Mouse (Mus musculus) kidney, postnatal 0 days (tissue): ENCODE data around the gene Pik3c2a. TPM values are rescaled to one million over a fixed set of nuclear protein-coding genes. Genes with fewer than 3 reads are reported as not detected.
A peak's percentile ranks its signal among the peaks of the same experiment; 100 is the strongest.
"Not testable (repeated sequence)": the region's sequence is repeated elsewhere in the genome, so short reads cannot be mapped to it uniquely, and the experiment has no call there.

ENCODE experiments used
- ATAC-seq: fragments of 200-750 bp; cut with Nextera tagmentation; replicated peaks from 2 replicates; pipeline ENCODE4 v1.8.0; 2017; ENCODE audit warnings: low read depth, moderate number of reproducible peaks, moderate TSS enrichment, moderate library complexity; ENCODE audit not compliant: low FRiP score
- DNase-seq: peaks from one replicate; pipeline ENCODE4 v3.0.0-alpha.2; 2016; ENCODE audit warnings: low spot score
- H3K27ac ChIP-seq: fragments of 300-500 bp; sonication (generic); 2 replicates; pipeline ENCODE4 v1.5.1; 2014; ENCODE audit warnings: mild to moderate bottlenecking
- H3K27me3 ChIP-seq: fragments of 300-500 bp; sonication (generic); 2 replicates; pipeline ENCODE4 v1.6.1; 2014; ENCODE audit warnings: low read length, mixed read lengths; ENCODE audit not compliant: insufficient read depth
- H3K36me3 ChIP-seq: fragments of 300-500 bp; sonication (generic); 2 replicates; pipeline ENCODE4 v1.6.1; 2014; ENCODE audit warnings: low read length, mixed read lengths; ENCODE audit not compliant: insufficient read depth
- H3K4me1 ChIP-seq: fragments of 300-500 bp; sonication (generic); replicated peaks from 2 replicates; pipeline ENCODE4 v1.6.1; 2014; ENCODE audit warnings: antibody characterized with exemption, low read length, mixed read lengths; ENCODE audit not compliant: insufficient read depth
- H3K4me2 ChIP-seq: fragments of 300-500 bp; sonication (generic); 2 replicates; pipeline ENCODE4 v1.6.1; 2014; ENCODE audit warnings: mild to moderate bottlenecking, low read length, moderate library complexity, mixed read lengths
- H3K4me3 ChIP-seq: fragments of 300-500 bp; sonication (generic); replicated peaks from 2 replicates; pipeline ENCODE4 v1.5.1; 2014; ENCODE audit warnings: low read depth, low read length
- H3K9ac ChIP-seq: fragments of 300-500 bp; sonication (generic); 2 replicates; pipeline ENCODE4 v1.6.1; 2014; ENCODE audit warnings: low read depth, low read length
- H3K9me3 ChIP-seq: fragments of 300-500 bp; sonication (generic); replicated peaks from 2 replicates; pipeline ENCODE4 v1.6.1; 2016; ENCODE audit warnings: low read length, inconsistent platforms, mixed read lengths
- CTCF ChIP-seq: IDR thresholded peaks from 2 replicates; pipeline ENCODE4 v1.5.1; 2016; ENCODE audit warnings: antibody characterized with exemption, low read depth, mild to moderate bottlenecking, moderate library complexity
- WGBS: fragments of 180-500 bp; shearing (Covaris S2); extraction: QIAGEN DNeasy Blood & Tissue Kit; methylation state at CpG from one replicate; pipeline ENCODE4 v1.1.7; 2014; 5-methylcytosine and 5-hydroxymethylcytosine counted together
- polyA plus RNA-seq: library from polyadenylated mRNA; unstranded; fragments of >200 nt; fragmentation: Nextera tagmentation; extraction: Ambion mirVana; gene quantifications from 2 replicates; pipeline ENCODE4 v1.2.1, GENCODE M21; 2015

Pik3c2a gene
- polyA plus RNA-seq, 1 experiment from 2014 or later = 13.8 TPM

DNA sequence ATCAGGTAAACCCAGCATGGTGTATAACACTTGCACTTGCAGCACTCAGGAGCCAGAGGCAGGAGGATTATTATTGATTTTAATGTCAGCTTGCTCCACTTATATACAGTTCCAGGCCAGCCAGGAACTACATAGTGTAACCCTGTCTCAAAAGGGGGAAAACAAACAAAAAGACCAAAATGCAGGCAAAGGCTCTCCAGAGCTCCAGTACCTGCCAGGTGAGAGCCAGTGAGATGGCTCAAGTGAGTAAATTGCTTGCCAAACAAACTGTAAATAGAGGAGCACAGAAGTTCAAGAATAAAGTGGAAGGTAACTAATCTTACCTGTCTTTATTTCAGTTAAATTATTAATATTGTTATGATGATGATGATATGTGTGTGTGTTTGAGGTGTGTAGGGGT, 16.0 kb downstream of the Pik3c2a start:
- TF ChIP-seq CTCF = no peak
- no peak for DNase-seq
- ATAC-seq = no peak
- no peak overlapping the region for H3K4me2 ChIP-seq
- no peak overlapping the region for H3K9ac ChIP-seq
- no peaks in the 10 kb centered on the region for H3K9me3 ChIP-seq
- no peak overlapping the region for H3K4me3 ChIP-seq
- H3K4me1 ChIP-seq = no peaks in the 10 kb centered on the region
- H3K36me3 ChIP-seq = no peaks in the 10 kb centered on the region
- no peak overlapping the region for H3K27ac ChIP-seq
- H3K27me3 ChIP-seq = no peaks in the 10 kb centered on the region

DNA sequence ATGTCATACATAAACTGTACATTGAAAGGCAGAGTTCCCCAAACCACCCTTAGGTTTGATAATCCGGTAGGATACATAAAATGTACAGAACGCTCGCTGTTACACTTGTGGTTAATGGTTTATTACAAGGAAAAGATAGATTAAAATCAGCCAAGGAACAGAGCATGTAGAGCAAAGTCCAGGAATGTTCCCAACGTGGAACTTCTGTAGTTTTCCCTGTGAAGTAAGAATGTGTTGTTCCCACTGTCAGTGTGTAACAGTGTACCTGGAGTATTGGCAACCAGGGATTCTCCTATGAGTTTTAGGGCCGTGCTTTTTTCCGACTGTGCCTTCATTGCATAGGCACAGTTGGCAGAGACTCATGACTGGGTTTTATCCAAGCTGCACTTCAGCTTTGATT, 17.5 kb downstream of the Pik3c2a start:
- ATAC-seq = peak; percentile 57; the same call in 1 of the 2 replicates
- Histone ChIP-seq H3K36me3 (no peaks in the 10 kb centered on the region), H3K4me2 (no peak overlapping the region; the same call in 1 of the 2 replicates), H3K4me1 (no peaks in the 10 kb centered on the region), H3K27ac (peak overlapping the region; percentile 19; the same call in 1 of the 2 replicates), H3K27me3 (no peaks in the 10 kb centered on the region), H3K9me3 (no peaks in the 10 kb centered on the region), H3K4me3 (no peak overlapping the region), H3K9ac (no peak overlapping the region)
- WGBS = 71% methylated on average over 6 of the region's 6 CpGs
- no peak for DNase-seq
- TF ChIP-seq CTCF = no peak

DNA sequence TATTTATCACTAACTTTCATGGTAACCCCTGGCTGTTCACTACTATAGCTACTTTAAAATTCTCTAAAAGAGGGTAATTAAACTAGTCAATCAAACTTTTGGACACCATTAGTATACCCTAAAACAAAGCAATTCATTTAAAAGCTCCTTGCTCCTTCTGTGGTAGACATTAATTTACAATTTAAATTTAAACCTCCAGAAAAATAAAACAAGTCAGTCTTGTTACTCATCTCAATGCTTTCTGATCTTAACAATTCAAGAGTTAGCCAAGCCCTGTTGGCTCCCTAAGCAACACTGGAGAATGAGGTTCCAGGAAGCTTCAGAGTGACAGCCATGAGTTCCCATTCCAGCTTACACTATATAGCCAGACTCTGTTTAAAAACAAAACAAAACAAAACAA, 22.2 kb downstream of the Pik3c2a start:
- ATAC-seq (no peak), DNase-seq (no peak)
- H3K36me3 ChIP-seq = 0 out of 2 replicates have a peak, but pooled peaks cover 5% of the 10 kb centered on the region
- no peak for TF ChIP-seq CTCF
- H3K27me3 ChIP-seq = no peaks in the 10 kb centered on the region
- H3K4me2 ChIP-seq = no peak overlapping the region
- no peaks in the 10 kb centered on the region for H3K9me3 ChIP-seq
- no peak overlapping the region for H3K27ac ChIP-seq
- H3K9ac ChIP-seq = no peak overlapping the region
- no peaks in the 10 kb centered on the region for H3K4me1 ChIP-seq
- no peak overlapping the region for H3K4me3 ChIP-seq

DNA sequence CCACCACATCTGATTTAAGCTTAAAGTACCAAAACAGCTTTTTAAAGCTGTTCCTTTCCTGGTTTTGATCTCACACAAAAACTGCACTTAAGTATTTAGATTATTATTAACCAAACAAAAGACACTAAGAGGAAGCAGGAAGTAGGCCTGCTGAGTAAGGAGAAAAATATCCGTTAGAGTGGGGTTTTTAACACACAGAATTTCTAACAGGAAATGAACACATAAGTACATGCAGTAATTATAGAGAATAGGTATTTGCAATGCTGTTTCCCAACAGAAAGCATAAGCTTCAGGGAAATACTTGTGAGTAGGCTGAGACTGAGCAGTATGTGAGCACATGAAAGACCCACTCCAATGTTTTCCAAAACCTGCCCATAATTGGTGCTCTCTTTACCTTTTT, 33.8 kb downstream of the Pik3c2a start:
- no peaks in the 10 kb centered on the region for H3K27me3 ChIP-seq
- H3K9ac ChIP-seq = no peak overlapping the region
- ATAC-seq = no peak
- no peaks in the 10 kb centered on the region for H3K4me1 ChIP-seq
- 0 out of 2 replicates have a peak, but pooled peaks cover 2% of the 10 kb centered on the region for H3K36me3 ChIP-seq
- no peak overlapping the region for H3K4me3 ChIP-seq
- peak; percentile 57 for DNase-seq
- H3K9me3 ChIP-seq = no peaks in the 10 kb centered on the region
- no peak overlapping the region for H3K4me2 ChIP-seq
- 14% methylated on average over 1 of the region's 1 CpGs for WGBS
- H3K27ac ChIP-seq = no peak overlapping the region
- no peak for TF ChIP-seq CTCF

DNA sequence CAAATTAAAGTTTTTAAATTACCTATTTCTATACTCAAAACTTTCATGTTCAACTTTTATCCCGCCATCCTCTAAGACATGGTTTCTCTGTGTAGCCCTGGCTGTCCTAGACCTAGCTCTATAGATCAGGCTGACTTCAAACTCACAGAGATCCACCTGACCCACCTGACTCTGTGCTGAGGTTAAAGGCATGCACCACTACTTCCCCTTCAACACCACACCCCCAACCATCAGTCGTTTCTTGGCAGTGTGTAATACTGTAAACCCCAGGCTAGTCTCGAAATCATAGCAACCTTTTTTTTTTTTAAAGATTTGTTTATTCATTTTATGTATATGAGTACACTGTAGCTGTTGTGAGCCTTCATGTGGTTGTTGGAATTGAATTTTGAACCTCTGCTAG, 50.9 kb downstream of the Pik3c2a start:
- no peak for DNase-seq
- WGBS = 82% methylated on average over 3 of the region's 3 CpGs

DNA sequence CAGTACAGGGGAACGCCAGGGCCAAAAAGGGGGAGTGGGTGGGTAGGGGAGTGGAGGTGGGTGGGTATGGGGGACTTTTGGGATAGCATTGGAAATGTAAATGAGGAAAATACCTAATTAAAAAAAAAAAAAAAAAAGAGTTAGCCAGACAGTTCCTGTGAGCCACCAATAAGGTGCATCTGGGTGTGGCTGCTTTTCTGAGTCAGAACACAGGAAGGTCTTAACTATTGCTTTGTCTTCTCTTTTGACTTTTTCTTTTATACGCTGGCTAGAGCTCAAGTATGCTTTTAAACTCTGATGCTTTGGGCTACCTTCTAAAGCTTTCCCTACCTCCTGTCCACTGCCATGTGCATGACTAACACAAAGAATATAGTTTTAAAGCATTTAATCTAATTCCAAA, 55.9 kb downstream of the Pik3c2a start:
- not testable (repeated sequence) for H3K27me3 ChIP-seq, H3K9me3 ChIP-seq, H3K9ac ChIP-seq, H3K4me3 ChIP-seq, H3K27ac ChIP-seq, H3K4me1 ChIP-seq, ATAC-seq, H3K4me2 ChIP-seq, DNase-seq
- WGBS = 97% methylated on average over 2 of the region's 2 CpGs
- H3K36me3 ChIP-seq = 0 out of 2 replicates have a peak, but pooled peaks cover 17% of the 10 kb centered on the region

More for the DNA sequence above, 50.9 kb downstream of the Pik3c2a start:
- Histone ChIP-seq H3K4me1 (no peaks in the 10 kb centered on the region), H3K9ac (no peak overlapping the region), H3K36me3 (0 out of 2 replicates have a peak, but pooled peaks cover 6% of the 10 kb centered on the region), H3K9me3 (no peaks in the 10 kb centered on the region), H3K27ac (no peak overlapping the region), H3K4me2 (no peak overlapping the region), H3K4me3 (no peak overlapping the region), H3K27me3 (no peaks in the 10 kb centered on the region)
- no peak for TF ChIP-seq CTCF
- no peak for ATAC-seq

DNA sequence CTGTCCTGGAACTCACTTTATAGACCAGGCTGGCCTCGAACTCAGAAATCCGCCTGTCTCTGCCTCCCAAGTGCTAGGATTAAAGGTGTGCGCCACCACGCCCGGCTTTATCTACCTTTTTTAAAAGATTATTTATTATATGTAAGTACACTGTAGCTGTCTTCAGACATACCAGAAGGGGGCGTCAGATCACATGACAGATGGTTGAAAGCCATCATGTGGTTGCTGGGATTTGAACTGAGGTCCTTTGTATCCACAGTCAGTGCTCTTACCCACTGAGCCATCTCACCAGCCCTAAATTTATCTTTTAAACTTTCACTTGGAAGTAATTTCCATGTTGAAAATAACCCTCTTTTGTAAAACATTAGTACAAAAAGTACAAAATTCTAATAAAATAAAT, 64.1 kb downstream of the Pik3c2a start:
- H3K27ac ChIP-seq, ATAC-seq, H3K4me3 ChIP-seq, H3K9me3 ChIP-seq, DNase-seq, H3K9ac ChIP-seq, H3K4me2 ChIP-seq, H3K27me3 ChIP-seq, H3K4me1 ChIP-seq: not testable (repeated sequence)
- H3K36me3 ChIP-seq = peaks cover 24% of the 10 kb centered on the region
- 95% methylated on average over 6 of the region's 6 CpGs for WGBS
